Mouse (Mus musculus) frontal cortex, adult 2 months (tissue): Measurements from ENCODE around the gene Nvl. TPM values are rescaled to one million over a fixed set of nuclear protein-coding genes. Genes with fewer than 3 reads are reported as not detected.
A peak's percentile ranks its signal among the peaks of the same experiment; 100 is the strongest.

Experiments used
- DNase-seq, 2 experiments: peaks; one replicate each; pipeline ENCODE4 v3.0.0; 2022; ENCODE audit warnings: low spot score in 1 of 2; ENCODE audit errors: extremely low spot score in 1 of 2
- polyA plus RNA-seq: library from polyadenylated mRNA; depleted of rRNA; stranded (reverse); fragments of >200 nt; gene quantifications from 2 replicates; pipeline ENCODE4 v1.2.3, GENCODE M21; 2012; rRNA removed

Gene Nvl
- polyA plus RNA-seq: 84.2 and 98.6 TPM in 2 replicates

DNA sequence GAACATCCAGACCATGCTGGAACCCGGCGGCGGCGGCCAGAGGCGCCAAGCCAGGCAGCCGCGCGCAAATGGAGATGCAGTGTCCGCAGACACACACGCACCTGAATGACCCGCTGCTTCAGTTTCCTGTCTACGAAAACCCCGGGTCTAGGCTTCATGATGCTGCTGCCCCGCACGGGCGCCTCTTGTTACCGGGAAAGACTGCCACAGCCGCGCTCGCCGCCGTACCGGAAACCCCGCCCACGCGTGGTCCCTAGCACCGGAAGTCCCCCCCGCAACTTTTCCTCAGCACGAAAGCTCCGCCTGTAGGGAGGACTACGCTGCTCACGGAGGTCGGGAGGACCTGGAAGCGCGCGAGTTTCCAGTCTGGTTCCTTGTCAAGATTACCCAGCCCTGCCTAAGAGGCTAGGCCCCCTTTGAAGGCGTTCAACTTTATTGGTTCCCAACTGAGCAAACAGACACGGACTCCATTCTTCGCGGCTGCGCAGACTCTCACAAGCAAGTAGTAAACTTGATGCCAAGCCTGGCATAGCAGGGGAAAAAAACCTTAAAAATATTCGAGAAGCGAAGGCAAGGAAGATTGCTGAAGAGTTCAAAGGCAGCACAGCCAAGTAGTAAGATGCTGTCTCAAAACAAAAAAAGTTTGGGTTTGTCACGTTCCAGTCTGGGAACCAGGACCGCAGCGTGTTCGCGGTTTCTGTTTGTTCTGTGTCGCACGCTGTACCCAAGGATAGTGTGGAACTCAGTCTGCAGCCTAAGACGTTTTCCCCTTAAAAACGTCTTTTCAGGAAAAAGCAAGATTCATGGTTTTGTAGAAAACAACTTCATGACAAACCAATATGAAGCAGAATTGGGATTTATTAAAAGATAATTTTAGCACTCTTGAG is at the start of gene Nvl, which contains the start of gene Cnih4:
Nvl (minus strand) TSS at position 255 of the 887 bp plus-strand sequence.
Cnih4 (plus strand) TSS at position 744 of the 887 bp plus-strand sequence.
- peak; percentile 90 to 97 for DNase-seq

GRCm38 (mm10) chr1:181188925-181189324 is 44.9 kb upstream of the Nvl start:
- DNase-seq: no peak

DNA sequence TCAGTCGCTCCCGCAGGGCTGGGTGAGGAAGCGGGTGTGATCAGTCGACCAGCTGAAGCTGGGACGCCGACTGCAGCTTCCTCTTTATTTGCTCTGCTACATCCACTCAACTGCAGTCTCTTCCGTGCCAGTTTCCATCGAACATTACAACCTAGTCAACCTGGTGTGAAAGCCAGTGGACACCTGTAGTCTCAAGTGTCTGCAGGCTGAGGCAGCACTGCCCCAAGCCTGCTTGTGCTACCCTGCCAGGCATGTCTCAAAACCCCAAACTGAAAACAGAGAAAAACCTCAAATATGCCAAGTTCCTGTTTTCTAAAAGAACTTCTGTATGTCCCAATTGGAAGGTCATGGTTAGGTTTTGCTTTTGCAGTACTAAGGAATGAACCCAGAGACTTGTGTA is 26.2 kb upstream of the Nvl start:
- no peak for DNase-seq

DNA sequence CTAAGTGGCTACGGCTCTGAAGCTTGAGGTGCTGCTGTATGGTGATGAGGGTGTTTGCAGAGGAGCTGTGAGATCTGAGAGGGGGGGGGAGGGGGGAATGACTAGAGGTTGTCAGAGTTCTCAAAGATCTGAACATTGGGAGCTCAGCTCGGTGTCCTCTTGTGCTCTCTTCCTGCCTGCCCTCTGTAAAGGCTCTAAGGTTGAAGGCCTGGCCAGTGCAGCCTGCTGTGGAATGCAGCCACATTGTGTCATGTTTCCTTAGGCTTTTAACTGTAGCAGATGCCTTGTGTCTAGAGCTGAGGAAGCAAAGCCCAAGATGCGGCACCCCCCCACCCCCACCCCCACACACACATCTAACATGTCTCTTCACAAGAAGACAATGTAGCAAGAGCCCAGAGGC is 24.4 kb upstream of the Nvl start:
- no peak for DNase-seq

DNA sequence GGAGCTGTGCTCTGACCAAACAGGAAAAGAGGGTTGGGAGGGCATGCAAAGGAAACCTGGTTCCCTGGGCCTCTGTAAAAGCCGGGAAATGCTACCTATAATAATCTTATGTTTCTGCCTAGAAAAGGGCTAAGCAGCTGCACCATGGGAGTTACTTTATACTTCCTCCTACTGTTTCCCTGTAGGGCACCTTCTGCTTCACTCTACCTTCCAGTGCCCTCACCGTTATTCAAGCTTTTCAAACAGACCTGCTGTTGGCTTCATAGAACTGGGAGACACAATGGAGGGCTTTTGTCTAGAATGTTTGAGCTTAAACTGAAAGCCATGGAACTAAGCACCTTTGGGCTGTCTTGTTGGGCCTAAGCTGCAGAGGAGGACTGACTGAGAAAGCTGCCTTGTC is 23.8 kb upstream of the Nvl start:
- DNase-seq: no peak

DNA sequence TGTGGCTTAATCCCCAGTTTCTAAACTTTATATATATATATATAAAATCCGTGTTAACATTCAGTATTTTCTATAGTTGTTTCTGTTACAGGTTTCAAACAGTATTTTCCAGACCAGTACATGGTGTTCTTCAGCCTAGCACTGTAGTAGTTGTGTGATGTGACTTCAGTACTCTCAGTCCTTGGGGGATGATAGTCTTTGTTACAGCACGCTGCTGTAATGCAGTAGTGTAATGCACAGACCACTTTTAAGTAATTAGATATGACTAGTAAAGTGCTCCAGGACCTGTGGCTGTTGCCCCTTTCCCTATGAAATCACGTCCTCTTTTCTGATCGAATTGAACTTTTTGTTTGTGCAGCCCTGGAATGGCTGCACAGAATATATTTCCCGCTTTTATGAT is 7.5 kb upstream of the Nvl start:
- DNase-seq: no peak

DNA sequence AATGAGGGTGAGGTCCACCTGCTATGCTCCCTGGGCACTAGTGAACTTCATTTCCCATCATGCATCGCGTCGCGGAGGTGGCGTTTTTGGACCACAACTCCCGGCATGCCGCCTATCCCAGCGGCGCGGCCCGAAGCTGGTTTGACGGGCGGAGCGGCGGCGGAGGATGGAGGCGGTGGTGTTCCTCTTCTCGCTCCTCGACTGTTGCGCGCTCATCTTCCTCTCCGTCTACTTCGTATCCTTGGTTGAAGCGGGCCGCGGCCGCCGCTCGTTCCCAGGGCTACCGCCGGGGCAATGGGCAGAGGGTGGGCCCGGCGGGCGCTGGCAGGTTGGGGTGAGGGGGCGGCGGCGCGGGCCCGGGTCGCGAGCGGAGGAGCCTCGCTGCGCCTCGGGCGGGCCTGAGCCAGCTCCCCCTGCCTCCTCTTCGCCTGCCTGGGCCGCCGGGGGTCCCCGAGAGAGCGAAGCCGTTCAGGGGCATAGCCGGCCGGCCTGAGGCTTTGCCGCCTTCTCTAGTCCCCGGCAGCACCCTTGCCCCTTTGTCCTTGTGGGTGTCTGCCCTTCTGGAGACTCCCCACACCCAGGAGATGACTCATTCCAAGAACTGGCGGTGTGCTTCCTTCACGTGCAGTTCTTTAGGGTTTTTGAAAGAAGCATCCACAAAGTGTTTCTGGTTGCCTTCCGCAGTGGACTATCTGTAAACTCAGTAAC is 7.0 kb upstream of the Nvl start:
- peak; percentile 82 to 96 for DNase-seq

DNA sequence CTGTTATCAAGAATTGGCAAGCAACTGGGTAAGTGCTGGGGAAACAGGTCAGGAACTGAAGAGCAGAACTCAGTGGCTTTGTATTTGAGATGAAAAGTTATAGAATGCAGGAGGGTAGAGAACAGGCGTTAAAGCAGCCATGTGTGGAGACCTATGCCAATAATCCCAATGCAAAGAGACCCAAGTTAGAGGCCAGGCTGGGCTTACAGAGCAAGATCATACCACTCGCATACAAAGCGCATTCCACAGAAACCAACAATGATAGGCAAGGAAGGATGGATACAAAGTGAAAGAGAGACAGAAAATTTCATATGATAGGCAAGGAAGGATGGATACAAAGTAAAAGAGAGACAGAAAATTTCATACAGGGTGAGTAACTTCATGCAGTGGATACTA is 6.4 kb upstream of the Nvl start:
- no peak for DNase-seq

- no peak for DNase-seq
Measured at GRCm38 (mm10) chr1:181149373-181150017, 5.5 kb upstream of the Nvl start.

- DNase-seq: no peak
Measured at GRCm38 (mm10) chr1:181148540-181148939, 4.5 kb upstream of the Nvl start.

- DNase-seq: no peak
Measured at GRCm38 (mm10) chr1:181146187-181146586, 2.2 kb upstream of the Nvl start.

- no peak for DNase-seq
Measured at GRCm38 (mm10) chr1:181144966-181145365, 962 bp upstream of the Nvl start.

DNA sequence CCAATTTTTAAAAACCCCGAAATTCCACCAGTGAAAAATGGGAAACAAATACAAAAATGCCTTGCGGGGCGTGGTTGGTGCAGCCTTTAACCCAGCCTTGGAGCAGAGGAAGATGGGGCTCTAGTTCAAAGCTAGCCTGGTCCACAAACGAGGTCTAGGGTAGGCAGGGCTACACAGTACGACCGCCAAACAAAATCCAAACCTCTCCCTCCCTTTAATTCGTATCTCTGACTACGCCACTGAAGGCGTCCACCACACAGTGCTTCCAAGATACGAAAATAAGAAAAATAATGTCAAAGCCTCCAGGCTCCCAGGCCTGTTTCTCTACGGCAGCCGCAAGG is 425 bp downstream of the Nvl start:
- no peak for DNase-seq

GRCm38 (mm10) chr1:181138730-181139129 is 5.3 kb downstream of the Nvl start:
- no peak for DNase-seq

- DNase-seq: no peak
Measured at GRCm38 (mm10) chr1:181131915-181132314, 12.1 kb downstream of the Nvl start.

DNA sequence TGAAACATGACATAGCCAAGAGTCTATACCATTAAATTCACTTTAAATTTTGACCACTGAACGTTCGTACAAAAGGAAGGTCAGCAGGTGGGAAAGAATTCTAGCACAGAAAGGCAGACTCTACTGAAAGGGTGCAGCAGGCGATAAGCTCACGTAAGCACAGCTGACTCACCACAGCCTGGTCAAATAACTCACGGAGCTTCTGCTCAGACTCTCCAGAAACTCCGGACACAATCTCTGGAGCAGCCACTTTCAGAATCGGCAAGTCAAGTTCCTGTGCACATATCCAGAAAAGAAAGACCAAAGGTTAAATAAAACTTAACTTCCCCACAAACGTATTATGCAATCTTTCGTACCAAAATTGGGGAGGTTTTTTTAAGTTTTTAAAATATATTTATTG is 17.2 kb downstream of the Nvl start:
- no peak for DNase-seq

- DNase-seq: no peak
Measured at GRCm38 (mm10) chr1:181125916-181126315, 18.1 kb downstream of the Nvl start.

GRCm38 (mm10) chr1:181124145-181124544 is 19.9 kb downstream of the Nvl start:
- no peak for DNase-seq

GRCm38 (mm10) chr1:181117112-181117511 is 26.9 kb downstream of the Nvl start:
- DNase-seq: no peak

- DNase-seq: no peak
Measured at GRCm38 (mm10) chr1:181090048-181090447, 54.0 kb downstream of the Nvl start.

GRCm38 (mm10) chr1:181084021-181084420 is 60.0 kb downstream of the Nvl start:
- DNase-seq: no peak
